Mouse (Mus musculus): ENCODE results near the gene Sacm1l. TPM values are rescaled to one million over a fixed set of nuclear protein-coding genes. Genes with fewer than 3 reads are reported as not detected.

The Sacm1l gene
- total and polyA plus RNA-seq, 3 experiments, result 20.5 to 21.7 TPM; not detected in 1

DNA sequence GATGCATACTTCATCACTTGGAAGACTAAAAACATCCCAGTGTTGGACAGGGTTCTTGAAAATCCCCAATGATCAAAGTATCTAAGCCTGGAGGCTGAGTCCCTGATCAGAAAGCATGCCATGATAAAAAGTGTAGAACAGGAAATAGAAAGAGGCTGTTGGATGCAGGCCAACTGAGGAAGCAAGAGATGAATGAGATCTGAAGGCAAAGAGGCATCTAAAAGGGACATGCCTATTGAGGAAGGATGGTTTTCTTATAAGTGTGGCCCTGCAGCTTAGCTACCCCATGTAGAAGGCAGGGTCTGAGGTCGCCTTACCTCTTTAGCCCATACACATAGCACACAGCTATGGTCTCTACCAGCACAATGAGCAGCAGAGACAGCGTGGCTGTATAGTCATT lies 67.4 kb downstream of the Sacm1l start:
- Histone ChIP-seq H3K27ac (ENCODE audit: control insufficient read depth, low read depth, low read length) (peak overlapping the region; percentile 87), H3K79me2 (ENCODE audit: control insufficient read depth, insufficient read depth, low read length, poor library complexity) (no peaks in the 10 kb centered on the region), H3K4me1 (ENCODE audit: control insufficient read depth in 1 of 2, insufficient read depth in 2 of 2, low read length in 2 of 2) (peaks cover 16 to 35% of the 10 kb centered on the region in 2 experiments), H3K9ac (ENCODE audit: control insufficient read depth, low read depth, low read length, poor library complexity, severe bottlenecking) (no peak overlapping the region), H3K4me3 (ENCODE audit: control insufficient read depth in 1 of 2, insufficient read depth in 1 of 2, low read depth in 2 of 2, low read length in 2 of 2) (no peak overlapping the region), H3K27me3 (ENCODE audit: control insufficient read depth in 1 of 2, insufficient read depth in 2 of 2, low read length in 2 of 2) (no peaks in the 10 kb centered on the region), H3K36me3 (ENCODE audit: control insufficient read depth in 1 of 2, insufficient read depth in 2 of 2, low read length in 2 of 2) (peaks cover 0 to 36% of the 10 kb centered on the region in 2 experiments; a peak in 2 of 4 replicates), H3K9me3 (replicated peaks; ENCODE audit: insufficient read depth, low read length) (no peaks in the 10 kb centered on the region)
- TF ChIP-seq MXI1 (IDR thresholded peaks at IDR 0.05; ENCODE audit: low read depth, low read length) (0 out of 2 replicates have a peak, but pooled peaks have one; percentile 16), MYC (IDR thresholded peaks at IDR 0.05; ENCODE audit: low read depth, low read length) (no peak), GATA1 (IDR thresholded peaks at IDR 0.05; ENCODE audit: low read depth, low read length) (peak; percentile 31; the same call in 1 of the 2 replicates), MAZ (IDR thresholded peaks at IDR 0.05; ENCODE audit: low read depth, low read length) (no peak)
- peak; percentile 75 for DNase-seq (ENCODE audit: low read depth, low spot score)

- Histone ChIP-seq H3K9ac (ENCODE audit: control insufficient read depth, low read depth, low read length, poor library complexity, severe bottlenecking) (no peak overlapping the region), H3K27ac (ENCODE audit: control insufficient read depth, low read depth, low read length) (peak overlapping the region; percentile 87), H3K79me2 (ENCODE audit: control insufficient read depth, insufficient read depth, low read length, poor library complexity) (no peaks in the 10 kb centered on the region), H3K36me3 (ENCODE audit: control insufficient read depth in 1 of 2, insufficient read depth in 2 of 2, low read length in 2 of 2) (peaks cover 0 to 36% of the 10 kb centered on the region in 2 experiments; a peak in 2 of 4 replicates), H3K4me3 (ENCODE audit: control insufficient read depth in 1 of 2, insufficient read depth in 1 of 2, low read depth in 2 of 2, low read length in 2 of 2) (no peak overlapping the region), H3K4me1 (ENCODE audit: control insufficient read depth in 1 of 2, insufficient read depth in 2 of 2, low read length in 2 of 2) (peaks cover 16 to 35% of the 10 kb centered on the region in 2 experiments), H3K27me3 (ENCODE audit: control insufficient read depth in 1 of 2, insufficient read depth in 2 of 2, low read length in 2 of 2) (no peaks in the 10 kb centered on the region), H3K9me3 (replicated peaks; ENCODE audit: insufficient read depth, low read length) (no peaks in the 10 kb centered on the region)
- DNase-seq (ENCODE audit: low read depth, low spot score), result peak; percentile 85
- TF ChIP-seq MXI1 (IDR thresholded peaks at IDR 0.05; ENCODE audit: low read depth, low read length), result 0 out of 2 replicates have a peak, but pooled peaks have one; percentile 15
- TF ChIP-seq EP300 (IDR thresholded peaks at IDR 0.05; ENCODE audit: low read depth in 1 of 2, low read length in 2 of 2), result peak in 1 of 2 experiments; percentile 30; a peak in 1 of 4 replicates
- no peak for TF ChIP-seq RCOR1 (IDR thresholded peaks at IDR 0.05; ENCODE audit: low read depth, low read length)
These were observed 67.8 kb downstream of the Sacm1l start for GRCm38 (mm10) chr9:123597376-123597775.

- no peaks in the 10 kb centered on the region for H3K79me2 ChIP-seq (ENCODE audit: control insufficient read depth, insufficient read depth, low read length, poor library complexity)
- H3K27ac ChIP-seq (ENCODE audit: control insufficient read depth, low read depth, low read length), result no peak overlapping the region
- H3K36me3 ChIP-seq (ENCODE audit: control insufficient read depth in 1 of 2, insufficient read depth in 2 of 2, low read length in 2 of 2), result peaks cover 0 to 22% of the 10 kb centered on the region in 2 experiments; a peak in 2 of 4 replicates
- H3K4me3 ChIP-seq (ENCODE audit: control insufficient read depth in 1 of 2, insufficient read depth in 1 of 2, low read depth in 2 of 2, low read length in 2 of 2), result no peak overlapping the region
- peaks cover 13 to 21% of the 10 kb centered on the region in 2 experiments for H3K4me1 ChIP-seq (ENCODE audit: control insufficient read depth in 1 of 2, insufficient read depth in 2 of 2, low read length in 2 of 2)
- TF ChIP-seq RAD21 (IDR thresholded peaks at IDR 0.05; ENCODE audit: low read depth, low read length), result no peak
- TF ChIP-seq SIN3A (IDR thresholded peaks at IDR 0.05; ENCODE audit: low read length), result no peak
- no peak for TF ChIP-seq SMC3 (IDR thresholded peaks at IDR 0.05; ENCODE audit: low read depth, low read length)
- no peak for TF ChIP-seq USF1 (IDR thresholded peaks at IDR 0.05; ENCODE audit: low read depth, low read length)
- TF ChIP-seq GATA1 (IDR thresholded peaks at IDR 0.05; ENCODE audit: low read depth, low read length), result no peak
- TF ChIP-seq ZC3H11A (IDR thresholded peaks at IDR 0.05; ENCODE audit: low read depth, low read length), result no peak
- TF ChIP-seq KAT2A (conservative IDR thresholded peaks at IDR 0.05; ENCODE audit: low read depth, low read length), result no peak
- TF ChIP-seq POLR2AphosphoS5 (IDR thresholded peaks at IDR 0.05; ENCODE audit: borderline replicate concordance, low read depth, low read length), result no peak
- TF ChIP-seq ETS1 (IDR thresholded peaks at IDR 0.05; ENCODE audit: low read depth, low read length), result no peak
- no peak for TF ChIP-seq MYC (IDR thresholded peaks at IDR 0.05; ENCODE audit: low read depth, low read length)
- TF ChIP-seq ZNF384 (IDR thresholded peaks at IDR 0.05; ENCODE audit: low read depth, low read length), result no peak
- no peak for TF ChIP-seq UBTF (IDR thresholded peaks at IDR 0.05; ENCODE audit: borderline replicate concordance, insufficient read depth, low read depth, low read length)
- no peak for TF ChIP-seq CHD2 (IDR thresholded peaks at IDR 0.05; ENCODE audit: low read length)
- no peak for TF ChIP-seq NELFE (IDR thresholded peaks at IDR 0.05; ENCODE audit: low read depth, low read length)
- no peak for TF ChIP-seq TAL1 (IDR thresholded peaks at IDR 0.05; ENCODE audit: low read length)
- TF ChIP-seq POLR2AphosphoS2 (IDR thresholded peaks at IDR 0.05; ENCODE audit: low read length), result no peak
- TF ChIP-seq EP300 (IDR thresholded peaks at IDR 0.05; ENCODE audit: low read depth in 1 of 2, low read length in 2 of 2), result no peak
- no peak for TF ChIP-seq CHD1 (IDR thresholded peaks at IDR 0.05; ENCODE audit: low read depth, low read length)
- no peaks in the 10 kb centered on the region for H3K9me3 ChIP-seq (replicated peaks; ENCODE audit: insufficient read depth, low read length)
- no peaks in the 10 kb centered on the region for H3K27me3 ChIP-seq (ENCODE audit: control insufficient read depth in 1 of 2, insufficient read depth in 2 of 2, low read length in 2 of 2)
- no peak overlapping the region for H3K9ac ChIP-seq (ENCODE audit: control insufficient read depth, low read depth, low read length, poor library complexity, severe bottlenecking)
- DNase-seq (ENCODE audit: low read depth, low spot score), result no peak
These were observed 72.0 kb downstream of the Sacm1l start for GRCm38 (mm10) chr9:123601529-123601928.
